Mouse (Mus musculus): Measurements from ENCODE around the gene Prkar2b. TPM values are rescaled to one million over a fixed set of nuclear protein-coding genes. Genes with fewer than 3 reads are reported as not detected.

The Prkar2b gene
- total and polyA plus RNA-seq, 3 experiments = 2.5 to 6.1 (median 2.9) TPM

GRCm38 (mm10) chr12:31983769-31984168 lies 77.3 kb downstream of the Prkar2b start:
- Histone ChIP-seq H3K27ac (ENCODE audit: insufficient read depth, low read depth) (no peak overlapping the region), H3K27me3 (replicated peaks) (no peaks in the 10 kb centered on the region), H3K9ac (ENCODE audit: insufficient read depth, low read depth) (no peak overlapping the region), H3K36me3 (replicated peaks in 1 of 2; ENCODE audit: control insufficient read depth in 1 of 2, insufficient read depth in 1 of 2, low read length in 1 of 2) (no peaks in the 10 kb centered on the region), H3K4me1 (ENCODE audit: control insufficient read depth in 1 of 2, insufficient read depth in 2 of 2) (no peaks in the 10 kb centered on the region), H3K79me2 (replicated peaks; ENCODE audit: control insufficient read depth, extremely low read depth, insufficient read depth, poor library complexity, severe bottlenecking) (no peaks in the 10 kb centered on the region), H3K9me3 (replicated peaks; ENCODE audit: low read length) (no peaks in the 10 kb centered on the region), H3K4me3 (replicated peaks in 1 of 3; ENCODE audit: low read depth in 2 of 3, low read length in 2 of 3, poor library complexity in 1 of 3) (no peak overlapping the region), H3K4me2 (ENCODE audit: insufficient read depth, low read depth, poor library complexity, severe bottlenecking) (no peak overlapping the region)
- no peak for TF ChIP-seq CHD2 (IDR thresholded peaks at IDR 0.05; ENCODE audit: low read length)
- TF ChIP-seq ZMIZ1 (IDR thresholded peaks at IDR 0.05; ENCODE audit: low read depth, low read length) = no peak
- no peak for TF ChIP-seq PAX5 (IDR thresholded peaks at IDR 0.05; ENCODE audit: low read length)
- no peak for TF ChIP-seq MAX (IDR thresholded peaks at IDR 0.05; ENCODE audit: low read length)
- no peak for TF ChIP-seq KAT2A (IDR thresholded peaks at IDR 0.05; ENCODE audit: insufficient replicate concordance, low read length)
- TF ChIP-seq UBTF (IDR thresholded peaks at IDR 0.05; ENCODE audit: low read depth, low read length) = no peak
- TF ChIP-seq RAD21 (IDR thresholded peaks at IDR 0.05; ENCODE audit: low read depth, low read length) = no peak
- TF ChIP-seq JUND (conservative IDR thresholded peaks at IDR 0.05; ENCODE audit: low read depth, low read length) = no peak
- TF ChIP-seq NRF1 (IDR thresholded peaks at IDR 0.05; ENCODE audit: low read depth, low read length) = no peak
- no peak for TF ChIP-seq USF2 (conservative IDR thresholded peaks at IDR 0.05; ENCODE audit: low read depth, low read length)
- no peak for TF ChIP-seq SMC3 (IDR thresholded peaks at IDR 0.05; ENCODE audit: low read depth, low read length)
- no peak for TF ChIP-seq MXI1 (IDR thresholded peaks at IDR 0.05; ENCODE audit: low read depth, low read length)
- no peak for TF ChIP-seq GABPA (IDR thresholded peaks at IDR 0.05; ENCODE audit: insufficient replicate concordance, low read depth, low read length)
- no peak for TF ChIP-seq TCF12 (IDR thresholded peaks at IDR 0.05; ENCODE audit: low read depth, low read length)
- no peak for TF ChIP-seq BHLHE40 (IDR thresholded peaks at IDR 0.05; ENCODE audit: low read depth, low read length)
- no peak for TF ChIP-seq MYC (IDR thresholded peaks at IDR 0.05; ENCODE audit: low read depth, low read length)
- no peak for TF ChIP-seq TBP (conservative IDR thresholded peaks at IDR 0.05; ENCODE audit: low read depth, low read length)
- TF ChIP-seq ELF1 (IDR thresholded peaks at IDR 0.05; ENCODE audit: low read depth, low read length) = no peak
- TF ChIP-seq E2F4 (IDR thresholded peaks at IDR 0.05; ENCODE audit: insufficient replicate concordance, low read depth, low read length) = no peak
- no peak for DNase-seq (ENCODE audit: extremely low read depth)
- dilution Hi-C loops (cut with MboI; ENCODE audit: extremely low pct_ligation_motif_present, extremely low pct_unique_long_range_greater_than_20kb, low sequenced_read_pairs) (no loop called here), in situ Hi-C loops (cut with MboI; ENCODE audit: low pct_ligation_motif_present, low pct_unique_long_range_greater_than_20kb, low sequenced_read_pairs) (loop anchor here (10.0 kb wide), 1 partner anchor 71 kb away; no protein-coding TSS in a partner anchor)

- H3K4me3 ChIP-seq (replicated peaks in 1 of 3; ENCODE audit: low read depth in 2 of 3, low read length in 2 of 3, poor library complexity in 1 of 3) = no peak overlapping the region
- H3K36me3 ChIP-seq (replicated peaks in 1 of 2; ENCODE audit: control insufficient read depth in 1 of 2, insufficient read depth in 1 of 2, low read length in 1 of 2) = no peaks in the 10 kb centered on the region
- H3K27me3 ChIP-seq (replicated peaks) = no peaks in the 10 kb centered on the region
- dilution Hi-C loops (cut with MboI; ENCODE audit: extremely low pct_ligation_motif_present, extremely low pct_unique_long_range_greater_than_20kb, low sequenced_read_pairs) (no loop called here), in situ Hi-C loops (cut with MboI; ENCODE audit: low pct_ligation_motif_present, low pct_unique_long_range_greater_than_20kb, low sequenced_read_pairs) (loop anchor here (10.0 kb wide), 1 partner anchor 72 kb away; no protein-coding TSS in a partner anchor)
- H3K9me3 ChIP-seq (replicated peaks; ENCODE audit: low read length) = no peaks in the 10 kb centered on the region
- 0 out of 4 replicates have a peak, but pooled peaks cover 0 to 4% of the 10 kb centered on the region in 2 experiments for H3K4me1 ChIP-seq (ENCODE audit: control insufficient read depth in 1 of 2, insufficient read depth in 2 of 2)
- H3K27ac ChIP-seq (ENCODE audit: insufficient read depth, low read depth) = no peak overlapping the region
- no peaks in the 10 kb centered on the region for H3K79me2 ChIP-seq (replicated peaks; ENCODE audit: control insufficient read depth, extremely low read depth, insufficient read depth, poor library complexity, severe bottlenecking)
- TF ChIP-seq CTCF (conservative IDR thresholded peaks at IDR 0.05 in 1 of 2, IDR thresholded peaks at IDR 0.05 in 1 of 2; ENCODE audit: low read depth in 2 of 2, low read length in 2 of 2) = no peak
- no peak for TF ChIP-seq ELF1 (IDR thresholded peaks at IDR 0.05; ENCODE audit: low read depth, low read length)
- TF ChIP-seq IRF4 (IDR thresholded peaks at IDR 0.05; ENCODE audit: low read depth, low read length) = no peak
- TF ChIP-seq GABPA (IDR thresholded peaks at IDR 0.05; ENCODE audit: insufficient replicate concordance, low read depth, low read length) = no peak
- no peak for TF ChIP-seq MAX (IDR thresholded peaks at IDR 0.05; ENCODE audit: low read length)
- TF ChIP-seq MEF2A (IDR thresholded peaks at IDR 0.05; ENCODE audit: borderline replicate concordance, low read depth, low read length) = no peak
- no peak for TF ChIP-seq MAZ (IDR thresholded peaks at IDR 0.05; ENCODE audit: low read depth, low read length)
- no peak for TF ChIP-seq RCOR1 (conservative IDR thresholded peaks at IDR 0.05; ENCODE audit: low read depth, low read length)
- no peak for TF ChIP-seq MYC (IDR thresholded peaks at IDR 0.05; ENCODE audit: low read depth, low read length)
- no peak for TF ChIP-seq SMC3 (IDR thresholded peaks at IDR 0.05; ENCODE audit: low read depth, low read length)
- TF ChIP-seq UBTF (IDR thresholded peaks at IDR 0.05; ENCODE audit: low read depth, low read length) = no peak
- TF ChIP-seq KAT2A (IDR thresholded peaks at IDR 0.05; ENCODE audit: insufficient replicate concordance, low read length) = no peak
- TF ChIP-seq MXI1 (IDR thresholded peaks at IDR 0.05; ENCODE audit: low read depth, low read length) = no peak
- no peak for TF ChIP-seq ETS1 (conservative IDR thresholded peaks at IDR 0.05; ENCODE audit: low read depth, low read length)
- TF ChIP-seq ZNF384 (IDR thresholded peaks at IDR 0.05; ENCODE audit: low read depth, low read length) = no peak
- TF ChIP-seq USF1 (IDR thresholded peaks at IDR 0.05; ENCODE audit: low read depth, low read length) = no peak
- TF ChIP-seq TBP (conservative IDR thresholded peaks at IDR 0.05; ENCODE audit: low read depth, low read length) = no peak
- H3K4me2 ChIP-seq (ENCODE audit: insufficient read depth, low read depth, poor library complexity, severe bottlenecking) = no peak overlapping the region
- DNase-seq (ENCODE audit: extremely low read depth) = no peak
- no peak overlapping the region for H3K9ac ChIP-seq (ENCODE audit: insufficient read depth, low read depth)
Observed at GRCm38 (mm10) chr12:31983238-31983637, 77.9 kb downstream of the Prkar2b start.
